ENCODE assay signal across 9 mouse cellular contexts in the genomic region with DNA sequence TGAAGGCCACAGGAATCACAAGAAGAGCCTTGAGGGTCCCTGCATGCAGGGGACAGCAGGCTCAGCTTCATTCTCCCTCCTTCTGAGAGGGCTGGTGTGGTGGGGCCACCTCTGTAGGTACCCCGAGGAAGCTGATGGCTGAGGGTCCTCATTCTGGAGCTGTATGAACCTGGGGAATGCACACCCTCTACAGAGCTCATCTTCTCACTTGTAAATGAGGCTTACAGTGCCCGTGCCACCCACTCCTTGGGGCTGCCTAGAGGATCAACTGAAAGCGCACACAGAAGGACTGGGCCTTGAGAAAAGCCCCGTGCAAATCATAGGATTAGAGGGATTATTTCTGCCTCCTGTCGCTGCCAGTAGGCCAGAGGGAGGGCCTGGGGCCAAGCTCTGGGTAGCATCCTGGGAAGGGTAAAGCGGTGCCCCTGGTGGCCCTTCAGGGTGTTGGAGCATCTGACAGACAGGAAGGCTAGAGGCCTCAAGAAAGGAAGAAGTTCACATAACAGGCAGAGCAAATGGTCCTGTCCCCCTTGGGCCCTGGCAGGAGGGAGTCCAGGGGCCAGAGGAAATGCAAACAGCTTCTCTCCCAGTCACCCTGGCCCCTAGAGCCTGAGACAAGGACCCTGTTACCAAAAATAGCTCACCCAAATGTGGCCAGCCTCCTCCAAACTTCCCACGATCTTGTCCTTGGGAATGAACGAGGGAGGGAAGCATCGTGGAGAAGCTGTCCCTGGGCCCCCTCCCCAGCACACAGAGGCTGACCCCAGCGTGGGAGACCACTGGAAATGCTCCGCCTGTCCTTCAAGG. TPM values are rescaled to one million over a fixed set of nuclear protein-coding genes. Genes with fewer than 3 reads are reported as not detected.
A peak's percentile ranks its signal among the peaks of the same experiment; 100 is the strongest.
DNase-seq lines count a peak whose midpoint lies in the region; ATAC-seq lines count a peak whose summit lies in the region.
"Had no signal": no experiment of that assay in that cellular context is flagged by ENCODE, and none has a peak within 500 bp of the region (broad histone marks: within the 10 kb centered on the region; RNA-seq: fewer than 3 reads in every experiment).

No protein-coding gene starts in this region.

- no peaks in the 10 kb centered on the region for H3K9me3 ChIP-seq in forebrain, embryonic 12.5 days
- no peaks in the 10 kb centered on the region for H3K9me3 ChIP-seq in forebrain, embryonic 15.5 days
- no peaks in the 10 kb centered on the region for H3K9me3 ChIP-seq in embryonic facial prominence, embryonic 13.5 days
- H3K9me3 ChIP-seq in limb, embryonic 10.5 days (replicated peaks), result no peaks in the 10 kb centered on the region
- H3K9me3 ChIP-seq in stomach, embryonic 14.5 days (ENCODE audit: control insufficient read depth, low read depth, low read length), result no peaks in the 10 kb centered on the region
- H3K9me3 ChIP-seq: G1E had no signal

- H3K27me3 ChIP-seq in forebrain, embryonic 12.5 days, result no peaks in the 10 kb centered on the region
- H3K27me3 ChIP-seq in forebrain, embryonic 15.5 days, result no peaks in the 10 kb centered on the region
- no peaks in the 10 kb centered on the region for H3K27me3 ChIP-seq in embryonic facial prominence, embryonic 13.5 days
- no peaks in the 10 kb centered on the region for H3K27me3 ChIP-seq in limb, embryonic 10.5 days (ENCODE audit: low read depth, poor library complexity, severe bottlenecking)
- no peaks in the 10 kb centered on the region for H3K27me3 ChIP-seq in stomach, embryonic 14.5 days (ENCODE audit: control insufficient read depth, insufficient read depth, low read length)

- H3K9ac ChIP-seq in forebrain, embryonic 12.5 days, result peak overlapping the region; percentile 17; the same call in 1 of the 2 replicates
- no peak overlapping the region for H3K9ac ChIP-seq in forebrain, embryonic 15.5 days (replicated peaks)
- peak overlapping the region; percentile 36; the same call in 1 of the 2 replicates for H3K9ac ChIP-seq in embryonic facial prominence, embryonic 13.5 days
- H3K9ac ChIP-seq in stomach, embryonic 14.5 days (replicated peaks; ENCODE audit: low read depth, low read length), result no peak overlapping the region

- WGBS in forebrain, embryonic 12.5 days, result 32% methylated on average over 11 of the region's 11 CpGs
- 39% methylated on average over 11 of the region's 11 CpGs for WGBS in forebrain, embryonic 15.5 days
- 27% methylated on average over 11 of the region's 11 CpGs for WGBS in embryonic facial prominence, embryonic 13.5 days
- WGBS in limb, embryonic 10.5 days, result 28% methylated on average over 11 of the region's 11 CpGs
- 25% methylated on average over 11 of the region's 11 CpGs for WGBS in stomach, embryonic 14.5 days

- DNase-seq in 3T3-L1 (ENCODE audit: low read depth, low spot score), result peak; percentile 76
- DNase-seq in limb, embryonic 10.5 days (ENCODE audit: low spot score), result peak; percentile 36
- DNase-seq in adrenal gland, adult 8-10 months, result no peak
- DNase-seq in ovary, postnatal 10 days (ENCODE audit: low spot score), result no peak

- H3K27ac ChIP-seq in forebrain, embryonic 12.5 days, result peak overlapping the region; percentile 9; the same call in 1 of the 2 replicates
- H3K27ac ChIP-seq in forebrain, embryonic 15.5 days (replicated peaks), result no peak overlapping the region
- peak overlapping the region; percentile 81 for H3K27ac ChIP-seq in embryonic facial prominence, embryonic 13.5 days
- peak overlapping the region; percentile 95 for H3K27ac ChIP-seq in limb, embryonic 10.5 days
- peak overlapping the region; percentile 46; the same call in 1 of the 2 replicates for H3K27ac ChIP-seq in stomach, embryonic 14.5 days (ENCODE audit: low read length)

- peaks cover 20% of the 10 kb centered on the region for H3K36me3 ChIP-seq in forebrain, embryonic 12.5 days (replicated peaks)
- peaks cover 8% of the 10 kb centered on the region; the same call in 1 of the 2 replicates for H3K36me3 ChIP-seq in forebrain, embryonic 15.5 days
- peaks cover 43% of the 10 kb centered on the region for H3K36me3 ChIP-seq in embryonic facial prominence, embryonic 13.5 days
- peaks cover 57% of the 10 kb centered on the region for H3K36me3 ChIP-seq in limb, embryonic 10.5 days
- peaks cover 13% of the 10 kb centered on the region for H3K36me3 ChIP-seq in stomach, embryonic 14.5 days (ENCODE audit: control insufficient read depth, insufficient read depth, low read length)

- H3K4me3 ChIP-seq in forebrain, embryonic 12.5 days (replicated peaks), result no peak overlapping the region
- no peak overlapping the region for H3K4me3 ChIP-seq in forebrain, embryonic 15.5 days
- H3K4me3 ChIP-seq in embryonic facial prominence, embryonic 13.5 days, result no peak overlapping the region
- no peak overlapping the region for H3K4me3 ChIP-seq in limb, embryonic 10.5 days
- H3K4me3 ChIP-seq in stomach, embryonic 14.5 days (ENCODE audit: low read depth, low read length), result no peak overlapping the region

- peaks cover 31% of the 10 kb centered on the region for H3K4me1 ChIP-seq in forebrain, embryonic 12.5 days
- H3K4me1 ChIP-seq in forebrain, embryonic 15.5 days, result peaks cover 9% of the 10 kb centered on the region
- H3K4me1 ChIP-seq in embryonic facial prominence, embryonic 13.5 days, result peaks cover 82% of the 10 kb centered on the region
- peaks cover 88% of the 10 kb centered on the region for H3K4me1 ChIP-seq in limb, embryonic 10.5 days
- H3K4me1 ChIP-seq in stomach, embryonic 14.5 days (ENCODE audit: control insufficient read depth, insufficient read depth, low read length), result peaks cover 28% of the 10 kb centered on the region

- no peak overlapping the region for H3K4me2 ChIP-seq in forebrain, embryonic 12.5 days
- no peak overlapping the region for H3K4me2 ChIP-seq in forebrain, embryonic 15.5 days (replicated peaks)
- H3K4me2 ChIP-seq in embryonic facial prominence, embryonic 13.5 days, result no peak overlapping the region
- H3K4me2 ChIP-seq in stomach, embryonic 14.5 days (replicated peaks; ENCODE audit: low read depth, low read length), result no peak overlapping the region

- ATAC-seq in forebrain, embryonic 12.5 days (ENCODE audit: low FRiP score), result no peak
- no peak for ATAC-seq in forebrain, embryonic 15.5 days (replicated peaks)
- no peak for ATAC-seq in embryonic facial prominence, embryonic 13.5 days (ENCODE audit: insufficient number of reproducible peaks, insufficient read depth, low FRiP score, low TSS enrichment, low read depth)
- no peak for ATAC-seq in stomach, embryonic 14.5 days (ENCODE audit: insufficient number of reproducible peaks, insufficient read depth, low FRiP score, low read depth)

RNA-seq across cellular contexts. Expression of gene Dnaja3, which starts 16.2 kb away (rescaled TPM):
- 51.4 and 58.0 TPM in 2 replicates for polyA plus RNA-seq in forebrain, embryonic 12.5 days (2016; fragmentation: Nextera tagmentation; extraction: Ambion mirVana)
- polyA plus RNA-seq in forebrain, embryonic 15.5 days (2015; fragmentation: Nextera tagmentation; extraction: Ambion mirVana), result 55.8 and 58.0 TPM in 2 replicates
- 54.0 and 58.7 TPM in 2 replicates for polyA plus RNA-seq in embryonic facial prominence, embryonic 13.5 days (2015; fragmentation: Nextera tagmentation; extraction: Ambion mirVana)
- polyA plus RNA-seq in limb, embryonic 10.5 days (2016; fragmentation: Nextera tagmentation; extraction: Ambion mirVana), result 64.1 and 70.2 TPM in 2 replicates
- 57.8 and 61.6 TPM in 2 replicates for polyA plus RNA-seq in stomach, embryonic 14.5 days (2014; fragmentation: Nextera tagmentation; extraction: Ambion mirVana)
- total RNA-seq in adrenal gland, adult 8-10 months (2022), result 100 to 1,000 TPM; 107 to 132 (median 117) TPM

RNA-seq across cellular contexts. Expression of gene Vasn, which starts 16.2 kb away (rescaled TPM):
- 5.2 and 6.8 TPM in 2 replicates for polyA plus RNA-seq in forebrain, embryonic 12.5 days (2016; fragmentation: Nextera tagmentation; extraction: Ambion mirVana)
- polyA plus RNA-seq in forebrain, embryonic 15.5 days (2015; fragmentation: Nextera tagmentation; extraction: Ambion mirVana), result 3.0 and 3.6 TPM in 2 replicates
- polyA plus RNA-seq in embryonic facial prominence, embryonic 13.5 days (2015; fragmentation: Nextera tagmentation; extraction: Ambion mirVana), result 29.2 and 30.2 TPM in 2 replicates
- polyA plus RNA-seq in limb, embryonic 10.5 days (2016; fragmentation: Nextera tagmentation; extraction: Ambion mirVana), result 22.5 and 28.3 TPM in 2 replicates
- polyA plus RNA-seq in stomach, embryonic 14.5 days (2014; fragmentation: Nextera tagmentation; extraction: Ambion mirVana), result 17.5 and 20.4 TPM in 2 replicates
- total RNA-seq in adrenal gland, adult 8-10 months (2022), result 10 to 100 TPM; 10.1 to 16.9 (median 11.1) TPM

RNA-seq across cellular contexts. Expression of gene Coro7, which starts 23.6 kb away (rescaled TPM):
- polyA plus RNA-seq in forebrain, embryonic 12.5 days (2016; fragmentation: Nextera tagmentation; extraction: Ambion mirVana), result 13.5 and 18.5 TPM in 2 replicates
- 25.0 TPM in 2 replicates for polyA plus RNA-seq in forebrain, embryonic 15.5 days (2015; fragmentation: Nextera tagmentation; extraction: Ambion mirVana)
- 16.9 and 17.0 TPM in 2 replicates for polyA plus RNA-seq in embryonic facial prominence, embryonic 13.5 days (2015; fragmentation: Nextera tagmentation; extraction: Ambion mirVana)
- polyA plus RNA-seq in limb, embryonic 10.5 days (2016; fragmentation: Nextera tagmentation; extraction: Ambion mirVana), result 21.8 and 22.9 TPM in 2 replicates
- 15.0 and 16.6 TPM in 2 replicates for polyA plus RNA-seq in stomach, embryonic 14.5 days (2014; fragmentation: Nextera tagmentation; extraction: Ambion mirVana)
- total RNA-seq in adrenal gland, adult 8-10 months (2022), result 10 to 100 TPM; 23.1 to 41.9 (median 36.7) TPM

RNA-seq across cellular contexts. Expression of gene Pam16, which starts 31.2 kb away (rescaled TPM):
- polyA plus RNA-seq in forebrain, embryonic 12.5 days (2016; fragmentation: Nextera tagmentation; extraction: Ambion mirVana), result 114 TPM in 2 replicates
- polyA plus RNA-seq in forebrain, embryonic 15.5 days (2015; fragmentation: Nextera tagmentation; extraction: Ambion mirVana), result 162 and 171 TPM in 2 replicates
- polyA plus RNA-seq in embryonic facial prominence, embryonic 13.5 days (2015; fragmentation: Nextera tagmentation; extraction: Ambion mirVana), result 71.0 and 99.5 TPM in 2 replicates
- polyA plus RNA-seq in limb, embryonic 10.5 days (2016; fragmentation: Nextera tagmentation; extraction: Ambion mirVana), result 108 and 113 TPM in 2 replicates
- polyA plus RNA-seq in stomach, embryonic 14.5 days (2014; fragmentation: Nextera tagmentation; extraction: Ambion mirVana), result 84.7 and 85.5 TPM in 2 replicates
- 100 to 1,000 TPM in 2 of 4 experiments, 10 to 100 TPM in 2; 81.7 to 124 (median 102) TPM for total RNA-seq in adrenal gland, adult 8-10 months (2022)

Comparison
In these comparisons a context has a peak if more than half of its experiments do, and no peak if none do; other contexts are left out.
1. H3K9ac ChIP-seq: peak in forebrain, embryonic 12.5 days (single experiment) and embryonic facial prominence, embryonic 13.5 days (single experiment); none in forebrain, embryonic 15.5 days (single experiment) and stomach, embryonic 14.5 days (single experiment).
2. DNase-seq: peak in 3T3-L1 (single experiment) and limb, embryonic 10.5 days (single experiment); none in adrenal gland, adult 8-10 months (single experiment) and ovary, postnatal 10 days (single experiment).